Comparison of ENCODE assay signal across 24 mouse cellular contexts in the genomic region with DNA sequence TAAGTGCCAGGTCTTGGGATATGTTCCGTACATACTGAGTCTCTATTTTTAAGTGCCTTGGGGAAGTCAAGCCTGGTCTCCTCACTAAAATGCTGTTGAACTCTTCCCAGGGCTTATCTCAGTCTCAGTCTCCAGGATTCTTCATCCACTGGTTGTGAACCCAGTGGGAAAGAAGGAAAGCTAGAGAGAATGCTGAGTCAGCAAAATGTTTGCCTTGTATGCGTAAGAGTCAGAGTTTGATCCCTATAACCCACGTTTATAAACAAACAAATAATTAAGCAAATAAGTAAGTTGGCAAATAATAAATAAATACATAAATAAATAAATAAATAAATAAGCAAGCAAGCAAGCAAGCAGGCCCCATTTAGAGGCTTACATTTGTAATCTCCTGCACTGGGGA.
"Had no signal": no experiment of that assay in that cellular context is flagged by ENCODE, and none has a peak within 500 bp of the region (broad histone marks: within the 10 kb centered on the region; RNA-seq: fewer than 3 reads in every experiment).

No protein-coding gene starts in this region.

- H3K36me3 ChIP-seq: heart, embryonic 13.5 days; heart, embryonic 15.5 days; hindbrain, embryonic 10.5 days; hindbrain, embryonic 12.5 days; intestine, embryonic 15.5 days; kidney, embryonic 15.5 days; limb, embryonic 13.5 days; limb, embryonic 15.5 days; liver, embryonic 12.5 days had no signal

- H3K9me3 ChIP-seq: heart, embryonic 15.5 days; hindbrain, embryonic 10.5 days; hindbrain, embryonic 12.5 days; intestine, embryonic 15.5 days; kidney, embryonic 15.5 days; limb, embryonic 13.5 days; limb, embryonic 15.5 days had no signal

- H3K4me1 ChIP-seq: heart, embryonic 13.5 days; heart, embryonic 15.5 days; hindbrain, embryonic 10.5 days; hindbrain, embryonic 12.5 days; intestine, embryonic 15.5 days; kidney, embryonic 15.5 days; limb, embryonic 13.5 days; limb, embryonic 15.5 days; liver, embryonic 12.5 days had no signal

- H3K4me3 ChIP-seq: gastrocnemius, adult 2 months; heart, adult 2 months; heart, embryonic 13.5 days; heart, embryonic 15.5 days; hindbrain, embryonic 10.5 days; hindbrain, embryonic 12.5 days; intestine, embryonic 15.5 days; kidney, embryonic 15.5 days; limb, embryonic 13.5 days; limb, embryonic 15.5 days; liver, embryonic 12.5 days had no signal

- H3K27me3 ChIP-seq: heart, embryonic 13.5 days; heart, embryonic 15.5 days; hindbrain, embryonic 12.5 days; intestine, embryonic 15.5 days; kidney, embryonic 15.5 days; limb, embryonic 13.5 days; limb, embryonic 15.5 days; liver, embryonic 12.5 days had no signal

- H3K9ac ChIP-seq: heart, embryonic 13.5 days; heart, embryonic 15.5 days; hindbrain, embryonic 12.5 days; hindbrain, embryonic 14.5 days; intestine, embryonic 15.5 days; kidney, embryonic 15.5 days; limb, embryonic 13.5 days; limb, embryonic 15.5 days; liver, embryonic 12.5 days; liver, embryonic 14.5 days had no signal

- H3K27ac ChIP-seq: gastrocnemius, adult 2 months; heart, adult 2 months; heart, embryonic 13.5 days; heart, embryonic 15.5 days; hindbrain, embryonic 10.5 days; hindbrain, embryonic 12.5 days; hindbrain, embryonic 14.5 days; intestine, embryonic 15.5 days; kidney, embryonic 15.5 days; kidney, postnatal 0 days; limb, embryonic 13.5 days; limb, embryonic 15.5 days; liver, embryonic 12.5 days; liver, embryonic 14.5 days had no signal

- DNase-seq: gastrocnemius, adult 2 months; gastrocnemius, postnatal 10 days; gastrocnemius, postnatal 25 days; heart, adult 2 months; heart, postnatal 14 days; heart, postnatal 4 days; kidney, adult 18-20 months; kidney, adult 8-10 months; kidney, postnatal 14 days; kidney, postnatal 36 days; layer of hippocampus, postnatal 36 days; left cerebral cortex, postnatal 4 days had no signal
